Mouse (Mus musculus) c-Kit-positive CD71-negative TER-119-negative erythroid progenitor cells, embryonic 14.5 days (primary cell): ENCODE results near the gene Cacna2d2.

Experiments
- DNase-seq: peaks from one replicate; pipeline ENCODE4 v3.0.0-alpha.2; 2013; ENCODE audit warnings: low read depth

The Cacna2d2 gene

GRCm38 (mm10) chr9:107399491-107399971 is at the start of gene Cacna2d2:
TSS of gene Cacna2d2 (plus strand) at chr9:107399612.
- no peak for DNase-seq

- no peak for DNase-seq
Measured at GRCm38 (mm10) chr9:107354826-107355225, 44.6 kb upstream of the Cacna2d2 start.

- peak; percentile 63 for DNase-seq
Measured at GRCm38 (mm10) chr9:107355870-107356765, 43.3 kb upstream of the Cacna2d2 start.

GRCm38 (mm10) chr9:107357651-107358050 is 41.8 kb upstream of the Cacna2d2 start:
- DNase-seq = peak; percentile 76

- no peak for DNase-seq
Measured at GRCm38 (mm10) chr9:107360989-107361388, 38.4 kb upstream of the Cacna2d2 start.

GRCm38 (mm10) chr9:107366644-107367043 is 32.8 kb upstream of the Cacna2d2 start:
- DNase-seq = peak; percentile 31

GRCm38 (mm10) chr9:107368302-107368701 is 31.1 kb upstream of the Cacna2d2 start:
- DNase-seq = no peak

GRCm38 (mm10) chr9:107369270-107370105 is 29.9 kb upstream of the Cacna2d2 start:
- DNase-seq = peak; percentile 12

GRCm38 (mm10) chr9:107370106-107370463 is 29.3 kb upstream of the Cacna2d2 start:
- DNase-seq = no peak

- peak; percentile 12 for DNase-seq
Measured at GRCm38 (mm10) chr9:107372441-107372840, 27.0 kb upstream of the Cacna2d2 start.

- DNase-seq = peak; percentile 29
Measured at GRCm38 (mm10) chr9:107374623-107375022, 24.8 kb upstream of the Cacna2d2 start.

- DNase-seq = no peak
Measured at GRCm38 (mm10) chr9:107375451-107375850, 24.0 kb upstream of the Cacna2d2 start.

GRCm38 (mm10) chr9:107377961-107378512 is 21.4 kb upstream of the Cacna2d2 start:
- no peak for DNase-seq

GRCm38 (mm10) chr9:107381723-107382122 is 17.7 kb upstream of the Cacna2d2 start:
- no peak for DNase-seq

GRCm38 (mm10) chr9:107384396-107384795 is 15.0 kb upstream of the Cacna2d2 start:
- DNase-seq = no peak

- DNase-seq = no peak
Measured at GRCm38 (mm10) chr9:107386722-107387121, 12.7 kb upstream of the Cacna2d2 start.

GRCm38 (mm10) chr9:107387708-107388107 is 11.7 kb upstream of the Cacna2d2 start:
- no peak for DNase-seq

GRCm38 (mm10) chr9:107388263-107388662 is 11.1 kb upstream of the Cacna2d2 start:
- DNase-seq = no peak

- no peak for DNase-seq
Measured at GRCm38 (mm10) chr9:107396397-107396796, 3.0 kb upstream of the Cacna2d2 start.

GRCm38 (mm10) chr9:107398968-107399367 is 444 bp upstream of the Cacna2d2 start:
- DNase-seq = no peak

- DNase-seq = no peak
Measured at GRCm38 (mm10) chr9:107400060-107400511, 674 bp downstream of the Cacna2d2 start.

GRCm38 (mm10) chr9:107400666-107401285 is 1.4 kb downstream of the Cacna2d2 start:
- no peak for DNase-seq
